Mouse (Mus musculus): ENCODE measurements at regions not wholly inside any gene's neighbourhood (a gene's known extent, or its start where the extent isn't known, plus 50 kb on each side); places are given as distances from the start of the nearest gene placed in this dataset.

- no peak for DNase-seq (ENCODE audit: low spot score in 2 of 2)
These were observed 57.4 kb downstream of the Gm21962 start for GRCm38 (mm10) chr3:137728689-137729088.

DNA sequence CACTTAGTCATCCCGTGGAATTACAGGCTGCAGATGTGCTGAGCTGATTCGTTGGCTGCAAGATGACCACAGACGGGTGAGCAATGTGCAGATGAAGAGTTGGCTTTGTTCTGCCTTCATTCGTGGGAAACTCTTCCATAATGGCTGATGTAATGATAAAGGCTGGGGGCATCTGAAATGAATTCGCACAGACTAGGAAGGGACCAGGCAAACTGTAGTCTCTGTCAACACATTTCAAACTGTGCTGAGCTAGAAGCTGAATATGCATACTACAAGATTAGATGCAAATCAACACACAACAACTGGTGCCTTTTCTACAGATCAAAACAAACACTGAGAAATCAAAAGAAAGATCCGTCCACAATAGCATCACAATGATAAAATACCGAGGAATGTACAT, 58.1 kb downstream of the Gm21962 start:
- DNase-seq (ENCODE audit: low spot score in 2 of 2) = no peak

GRCm38 (mm10) chr3:137737222-137737800, 66.0 kb downstream of the Gm21962 start:
- DNase-seq (ENCODE audit: low spot score in 2 of 2) = no peak

DNA sequence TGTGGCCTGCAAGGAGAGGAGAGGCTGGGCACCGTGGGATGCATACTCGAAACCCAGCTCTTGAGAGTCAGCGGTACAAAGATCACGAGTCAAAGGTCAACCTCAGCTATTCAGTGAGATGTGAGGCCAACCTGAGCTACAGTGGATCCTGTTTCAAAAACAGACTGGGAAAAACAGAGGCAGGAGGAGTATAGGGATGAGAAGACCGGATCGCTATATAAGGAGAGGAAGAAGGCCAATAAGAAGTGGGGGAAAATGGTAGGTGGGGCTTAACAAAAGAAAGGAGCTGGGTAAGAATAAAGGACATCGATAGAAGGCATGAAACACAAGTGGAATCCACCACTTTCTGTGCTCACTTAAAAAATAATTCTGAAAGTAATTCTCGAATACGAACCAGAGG, 70.2 kb downstream of the Gm21962 start:
- no peak for DNase-seq (ENCODE audit: low spot score in 2 of 2)

- no peak for DNase-seq (ENCODE audit: low spot score in 2 of 2)
These were observed 70.8 kb downstream of the Gm21962 start for GRCm38 (mm10) chr3:137742119-137742518.

- DNase-seq (ENCODE audit: low spot score in 2 of 2) = no peak
These were observed 80.5 kb downstream of the Gm21962 start for GRCm38 (mm10) chr3:137751732-137752260.

GRCm38 (mm10) chr3:137752447-137753256, 81.3 kb downstream of the Gm21962 start:
- peak; percentile 79 to 81 for DNase-seq (ENCODE audit: low spot score in 2 of 2)

DNA sequence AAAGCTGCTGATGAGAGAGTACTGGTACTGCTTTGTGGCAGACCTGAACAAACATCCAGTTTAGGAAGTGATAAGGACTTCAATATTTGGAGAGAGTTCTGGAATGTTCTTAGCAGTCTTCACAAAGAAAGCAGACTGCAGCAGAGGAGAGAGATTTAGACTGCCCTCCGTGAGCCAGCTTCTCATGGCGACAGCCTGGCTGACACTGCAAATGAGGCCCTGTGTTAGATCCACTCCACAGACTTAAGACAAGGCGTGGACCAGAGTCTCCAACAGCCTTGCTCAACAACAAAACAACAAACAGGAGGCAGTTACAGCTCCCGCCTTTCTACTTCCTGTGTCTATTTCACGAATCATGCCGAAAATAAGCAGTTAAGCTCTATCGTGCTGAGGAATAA, 81.9 kb downstream of the Gm21962 start:
- no peak for DNase-seq (ENCODE audit: low spot score in 2 of 2)

GRCm38 (mm10) chr3:137755391-137755790, 84.1 kb downstream of the Gm21962 start:
- DNase-seq (ENCODE audit: low spot score in 2 of 2) = no peak

DNA sequence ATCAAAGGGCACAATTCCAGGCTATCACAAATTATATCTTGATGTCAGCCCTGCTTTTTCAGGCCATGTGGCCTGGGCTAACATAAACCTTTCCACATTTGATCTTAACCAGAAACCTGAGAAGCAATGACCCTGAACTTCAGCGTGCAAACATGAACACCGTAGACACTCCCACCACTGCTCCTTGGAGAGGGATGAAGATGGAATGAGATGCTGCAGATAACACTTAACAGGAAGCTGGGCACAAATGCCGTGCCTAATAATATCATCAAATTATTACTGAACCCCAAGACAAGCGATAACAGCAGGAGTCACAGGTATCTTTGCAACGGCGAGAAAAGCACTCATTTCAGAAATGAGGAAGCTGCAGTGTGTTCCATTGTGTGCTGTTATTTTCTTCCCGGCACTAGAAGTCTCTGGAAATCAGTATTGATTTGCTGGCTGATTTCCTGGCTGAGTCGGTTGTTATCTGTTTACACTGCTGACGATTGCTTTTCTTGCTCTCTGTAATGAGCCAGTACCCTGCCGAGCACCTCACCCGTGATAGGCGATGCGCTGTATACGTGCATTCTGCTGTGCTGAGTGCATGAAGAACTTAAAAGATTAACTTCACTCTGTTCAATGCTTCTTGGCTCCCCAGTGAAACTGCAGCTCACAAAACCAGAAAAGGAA, 91.0 kb downstream of the Gm21962 start:
- no peak for DNase-seq (ENCODE audit: low spot score in 2 of 2)

DNA sequence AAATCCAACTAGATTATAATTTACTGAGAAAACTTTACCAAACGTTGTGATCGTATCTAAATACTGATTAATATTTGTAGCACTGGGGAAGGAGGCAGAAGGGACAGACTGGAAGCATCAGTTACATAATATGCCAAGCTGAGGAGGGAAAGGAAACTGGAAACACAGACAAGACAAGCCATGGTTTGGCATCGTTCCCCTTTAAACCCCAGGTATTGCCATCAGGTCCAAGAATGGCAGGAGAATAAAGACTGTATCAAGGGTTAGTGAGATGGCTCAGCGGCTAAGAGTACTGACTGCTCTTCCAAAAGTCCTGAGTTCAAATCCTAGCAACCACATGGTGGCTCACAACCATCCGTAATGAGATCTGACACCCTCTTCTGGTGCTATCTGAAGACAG, 92.1 kb downstream of the Gm21962 start:
- no peak for DNase-seq (ENCODE audit: low spot score in 2 of 2)

GRCm38 (mm10) chr3:137768627-137769026, 95.7 kb upstream of the H2afz start:
- no peak for DNase-seq (ENCODE audit: low spot score in 2 of 2)

GRCm38 (mm10) chr3:137775076-137775849, 89.0 kb upstream of the H2afz start:
- DNase-seq (ENCODE audit: low spot score in 2 of 2) = no peak

- peak in 1 of 2 experiments; percentile 8 for DNase-seq (ENCODE audit: low spot score in 2 of 2)
These were observed 86.2 kb upstream of the H2afz start for GRCm38 (mm10) chr3:137778113-137778512.

GRCm38 (mm10) chr3:137780029-137780428, 84.3 kb upstream of the H2afz start:
- no peak for DNase-seq (ENCODE audit: low spot score in 2 of 2)

DNA sequence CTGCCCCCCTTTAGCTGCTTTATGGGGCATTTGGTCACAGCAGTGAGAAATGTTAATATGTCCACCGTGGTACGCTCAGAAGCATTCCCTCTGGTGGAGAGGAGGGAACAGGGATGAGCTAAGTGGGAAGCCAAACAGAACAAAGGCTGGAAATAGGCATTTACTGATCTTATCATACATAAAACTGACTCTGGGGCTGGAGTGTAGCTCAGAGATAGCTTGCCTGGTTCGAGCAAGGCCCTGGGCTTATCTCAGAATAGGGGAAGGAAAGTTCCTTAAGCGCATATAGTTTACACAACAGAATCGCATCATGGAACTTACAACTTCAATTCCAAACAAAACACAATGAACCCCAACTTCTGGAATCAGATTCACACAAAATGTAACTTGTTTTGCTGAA, 81.5 kb upstream of the H2afz start:
- DNase-seq (ENCODE audit: low spot score in 2 of 2) = no peak

GRCm38 (mm10) chr3:137783937-137784911, 80.1 kb upstream of the H2afz start:
- DNase-seq (ENCODE audit: low spot score in 2 of 2) = no peak

DNA sequence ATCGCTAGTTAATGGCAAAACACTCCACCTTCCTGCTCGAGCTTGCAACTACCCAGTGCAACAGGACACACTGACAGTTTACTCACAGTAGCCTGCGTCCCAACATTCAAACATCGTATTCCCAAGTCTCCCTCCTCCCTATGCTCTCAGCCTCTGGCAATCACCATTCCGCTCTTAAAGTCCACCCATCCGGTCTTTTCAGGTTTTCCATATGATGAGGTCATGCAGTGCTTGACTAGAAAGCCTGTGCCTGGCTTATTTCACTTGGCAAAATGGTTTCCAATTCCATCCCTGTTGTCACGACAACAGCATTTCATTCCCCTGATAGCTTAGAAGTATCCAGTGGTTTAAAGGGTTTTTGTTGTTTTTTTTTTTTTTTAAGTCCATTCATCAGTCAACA, 79.1 kb upstream of the H2afz start:
- no peak for DNase-seq (ENCODE audit: low spot score in 2 of 2)

- no peak for DNase-seq (ENCODE audit: low spot score in 2 of 2)
These were observed 78.4 kb upstream of the H2afz start for GRCm38 (mm10) chr3:137785871-137786270.

DNA sequence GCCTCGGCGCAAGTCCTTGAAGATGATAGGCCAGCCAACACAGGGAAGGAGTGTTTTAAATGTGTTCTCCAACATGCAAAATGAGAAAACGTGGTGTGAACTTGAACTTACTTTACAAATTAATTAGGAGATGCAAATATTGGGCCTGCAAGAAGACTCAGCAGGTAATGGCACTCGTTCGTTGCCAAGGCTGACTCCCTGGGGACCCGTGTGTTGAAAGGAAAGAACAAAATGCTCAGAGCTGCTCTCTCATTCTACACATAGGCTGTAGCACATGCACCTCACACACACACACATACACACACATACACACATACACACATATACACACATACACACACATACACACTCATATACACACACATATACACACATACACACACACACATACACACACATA, 74.6 kb upstream of the H2afz start:
- DNase-seq (ENCODE audit: low spot score in 2 of 2) = no peak

DNA sequence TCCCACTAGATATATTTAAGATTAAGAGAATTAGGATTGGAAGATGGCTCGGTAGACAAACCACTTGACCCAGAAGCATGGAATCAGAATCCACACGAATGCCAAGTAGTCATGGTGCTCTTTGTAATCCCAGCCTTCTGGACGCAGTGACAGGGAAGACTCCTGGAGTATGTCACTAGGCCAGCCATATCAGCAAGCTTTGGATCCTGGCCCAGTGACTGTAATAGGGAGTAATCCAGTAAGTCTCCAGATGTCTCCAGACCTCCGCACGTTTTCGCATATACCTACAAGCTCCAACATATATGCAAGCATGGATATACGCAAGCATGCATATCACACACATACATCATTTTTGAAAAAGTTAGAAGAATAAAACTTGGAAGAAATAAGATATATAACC, 73.9 kb upstream of the H2afz start:
- DNase-seq (ENCODE audit: low spot score in 2 of 2) = no peak
